Mouse (Mus musculus) MEL (cell line): Measurements from ENCODE around the gene Tnfrsf1a. TPM values are rescaled to one million over a fixed set of nuclear protein-coding genes. Genes with fewer than 3 reads are reported as not detected.
A peak's percentile ranks its signal among the peaks of the same experiment; 100 is the strongest.

Experiments
- DNase-seq: peaks from one replicate; pipeline ENCODE4 v3.0.0; 2011; ENCODE audit warnings: low read depth, low spot score
- H3K27ac ChIP-seq: 2 replicates; pipeline ENCODE4 v1.5.1; 2012; ENCODE audit warnings: low read depth, mild to moderate bottlenecking, control low read depth, low read length, moderate library complexity; ENCODE audit not compliant: control insufficient read depth
- H3K27me3 ChIP-seq, 2 experiments: fragments of 150-350 bp in 1 of 2; sonication (generic) in 1 of 2; 2 replicates each; pipeline ENCODE4 v1.6.1; 2012; ENCODE audit warnings: low read length in 2 of 2, mild to moderate bottlenecking in 2 of 2, improper control_type of control experiment in 1 of 2, moderate library complexity in 1 of 2; ENCODE audit not compliant: insufficient read depth in 2 of 2, control insufficient read depth in 1 of 2
- H3K36me3 ChIP-seq, 2 experiments: 2 replicates each; pipeline ENCODE4 v1.6.1; 2012 to 2014; ENCODE audit warnings: low read length in 2 of 2, improper control_type of control experiment in 1 of 2, inconsistent platforms in 1 of 2, mild to moderate bottlenecking in 1 of 2; ENCODE audit not compliant: insufficient read depth in 2 of 2, control insufficient read depth in 1 of 2
- H3K4me1 ChIP-seq, 2 experiments: fragments of 150-350 bp in 1 of 2; sonication (generic) in 1 of 2; 2 replicates each; pipeline ENCODE4 v1.6.1; 2012; ENCODE audit warnings: low read length in 2 of 2, improper control_type of control experiment in 1 of 2, mild to moderate bottlenecking in 1 of 2; ENCODE audit not compliant: insufficient read depth in 2 of 2, control insufficient read depth in 1 of 2
- H3K4me3 ChIP-seq, 2 experiments: fragments of 150-350 bp in 1 of 2; sonication (generic) in 1 of 2; 2 replicates each; pipeline ENCODE4 v1.5.1; 2012; ENCODE audit warnings: low read depth in 2 of 2, low read length in 2 of 2, mild to moderate bottlenecking in 2 of 2, moderate library complexity in 2 of 2, control low read depth in 1 of 2, improper control_type of control experiment in 1 of 2; ENCODE audit not compliant: control insufficient read depth in 1 of 2, insufficient read depth in 1 of 2
- H3K79me2 ChIP-seq: 2 replicates; pipeline ENCODE4 v1.6.1; 2012; ENCODE audit warnings: mild to moderate bottlenecking, low read length, moderate library complexity; ENCODE audit not compliant: control insufficient read depth, poor library complexity, insufficient read depth
- H3K9ac ChIP-seq: 2 replicates; pipeline ENCODE4 v1.6.1; 2012; ENCODE audit warnings: low read depth, mild to moderate bottlenecking, control low read depth, low read length, moderate library complexity; ENCODE audit not compliant: control insufficient read depth, poor library complexity, severe bottlenecking
- H3K9me3 ChIP-seq: fragments of 150-350 bp; sonication (generic); replicated peaks from 2 replicates; pipeline ENCODE4 v1.6.1; 2012; ENCODE audit warnings: mild to moderate bottlenecking, low read length, improper control_type of control experiment, moderate library complexity; ENCODE audit not compliant: insufficient read depth
- CHD2 ChIP-seq: IDR thresholded peaks from 2 replicates; pipeline ENCODE4 v1.6.1; 2011; ENCODE audit warnings: low read length, improper control_type of control experiment
- CTCF ChIP-seq, 3 experiments: IDR thresholded peaks in 2 of 3; conservative IDR thresholded peaks in 1 of 3; 2 replicates each; pipeline ENCODE4 v1.5.1; 2011 to 2012; ENCODE audit warnings: low read length in 3 of 3, low read depth in 2 of 3, mild to moderate bottlenecking in 2 of 3, improper control_type of control experiment in 1 of 3, inconsistent platforms in 1 of 3, mixed read lengths in 1 of 3, moderate library complexity in 1 of 3; ENCODE audit not compliant: control insufficient read depth in 1 of 3, insufficient read depth in 1 of 3, poor library complexity in 1 of 3, severe bottlenecking in 1 of 3
- ETS1 ChIP-seq: IDR thresholded peaks from 2 replicates; pipeline ENCODE4 v1.6.1; 2012; ENCODE audit warnings: low read depth, mild to moderate bottlenecking, inconsistent platforms, low read length, improper control_type of control experiment, moderate library complexity
- GATA1 ChIP-seq: IDR thresholded peaks from 2 replicates; pipeline ENCODE4 v1.6.1; 2011; ENCODE audit warnings: low read depth, low read length, improper control_type of control experiment
- KAT2A ChIP-seq: conservative IDR thresholded peaks from 2 replicates; pipeline ENCODE4 v1.6.1; 2012; ENCODE audit warnings: low read depth, low read length, improper control_type of control experiment, inconsistent platforms
- MAFK ChIP-seq: IDR thresholded peaks from 2 replicates; pipeline ENCODE4 v1.6.1; 2011; ENCODE audit warnings: low read depth, mild to moderate bottlenecking, low read length, improper control_type of control experiment, borderline replicate concordance
- MAX ChIP-seq: IDR thresholded peaks from 2 replicates; pipeline ENCODE4 v1.6.1; 2011; ENCODE audit warnings: low read length, improper control_type of control experiment
- MEF2A ChIP-seq: IDR thresholded peaks from 2 replicates; pipeline ENCODE4 v1.6.1; 2014; ENCODE audit warnings: low read depth, mild to moderate bottlenecking, inconsistent platforms, low read length, improper control_type of control experiment; ENCODE audit not compliant: poor library complexity, insufficient replicate concordance, severe bottlenecking; ENCODE audit errors: extremely low read depth
- NELFE ChIP-seq: IDR thresholded peaks from 2 replicates; pipeline ENCODE4 v1.6.1; 2011; ENCODE audit warnings: low read depth, low read length, improper control_type of control experiment
- NRF1 ChIP-seq: IDR thresholded peaks from 2 replicates; pipeline ENCODE4 v1.6.1; 2014; ENCODE audit warnings: low read depth, mild to moderate bottlenecking, inconsistent platforms, low read length, improper control_type of control experiment, moderate library complexity; ENCODE audit not compliant: poor library complexity, insufficient read depth, severe bottlenecking
- POLR2A ChIP-seq, 2 experiments: IDR thresholded peaks; 2 replicates each; pipeline ENCODE4 v1.6.1; 2011 to 2012; ENCODE audit warnings: low read length in 2 of 2, mild to moderate bottlenecking in 2 of 2, control low read depth in 1 of 2, improper control_type of control experiment in 1 of 2, low read depth in 1 of 2, moderate library complexity in 1 of 2; ENCODE audit not compliant: control insufficient read depth in 1 of 2, insufficient read depth in 1 of 2, poor library complexity in 1 of 2
- POLR2AphosphoS2 ChIP-seq: IDR thresholded peaks from 2 replicates; pipeline ENCODE4 v1.6.1; 2011; ENCODE audit warnings: low read length, improper control_type of control experiment
- POLR2AphosphoS5 ChIP-seq: IDR thresholded peaks from 2 replicates; pipeline ENCODE4 v1.6.1; 2012; ENCODE audit warnings: low read depth, borderline replicate concordance, mild to moderate bottlenecking, inconsistent platforms, low read length, moderate library complexity, mixed read lengths
- TAL1 ChIP-seq: IDR thresholded peaks from 2 replicates; pipeline ENCODE4 v1.6.1; 2012; ENCODE audit warnings: mild to moderate bottlenecking, inconsistent platforms, low read length, moderate library complexity, mixed read lengths
- USF1 ChIP-seq: IDR thresholded peaks from 2 replicates; pipeline ENCODE4 v1.6.1; 2014; ENCODE audit warnings: low read depth, mild to moderate bottlenecking, inconsistent platforms, low read length, improper control_type of control experiment, moderate library complexity
- ZMIZ1 ChIP-seq: IDR thresholded peaks from 2 replicates; pipeline ENCODE4 v1.6.1; 2012; ENCODE audit warnings: low read depth, mild to moderate bottlenecking, inconsistent platforms, low read length, improper control_type of control experiment, moderate library complexity
- polyA plus RNA-seq, 2 experiments: library from polyadenylated mRNA; stranded (reverse) in 1 of 2; unstranded in 1 of 2; fragments of >175 nt in 1 of 2; fragments of >200 nt in 1 of 2; gene quantifications; 2 replicates each; pipeline versions ENCODE4 v1.2.1 to v1.2.4; 2012; ENCODE audit warnings: low replicate concordance in 2 of 2, low read depth in 1 of 2; ENCODE audit not compliant: insufficient read length in 2 of 2, insufficient read depth in 1 of 2, missing spikeins in 1 of 2
- total RNA-seq: library from RNA; depleted of rRNA; stranded (reverse); fragments of 300-350 nt; gene quantifications from 2 replicates; pipeline ENCODE4 v1.2.3, GENCODE M21; 2012

Gene Tnfrsf1a
- total and polyA plus RNA-seq, 3 experiments: 22.0 to 43.4 TPM; not detected in 1

DNA sequence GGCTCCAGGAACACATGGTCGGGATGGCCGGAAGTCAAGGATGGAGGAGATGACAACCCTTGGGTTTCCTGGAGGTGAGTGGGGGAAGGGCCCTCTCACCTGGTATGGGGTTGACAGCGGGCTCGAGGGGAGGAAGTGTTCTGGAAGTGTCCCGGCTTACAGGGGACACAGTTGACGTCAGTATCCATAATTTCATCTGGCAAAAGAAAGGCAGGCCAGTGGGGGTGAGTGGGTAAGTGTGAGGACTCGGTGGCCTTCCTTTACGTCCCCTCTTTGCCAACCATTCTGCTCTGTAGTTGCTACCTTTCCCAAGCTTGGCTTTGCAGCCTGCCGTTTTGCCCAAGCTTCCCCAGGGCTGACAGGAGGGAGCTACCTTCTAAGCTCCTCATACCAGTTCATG is 37.0 kb upstream of the Tnfrsf1a start:
- Histone ChIP-seq H3K36me3 (peaks cover 0 to 6% of the 10 kb centered on the region in 2 experiments; a peak in 1 of 4 replicates), H3K9me3 (no peaks in the 10 kb centered on the region), H3K9ac (no peak overlapping the region), H3K4me1 (peaks cover 2 to 12% of the 10 kb centered on the region in 2 experiments; a peak in 3 of 4 replicates), H3K4me3 (no peak overlapping the region), H3K27me3 (no peaks in the 10 kb centered on the region), H3K79me2 (peaks cover 12% of the 10 kb centered on the region), H3K27ac (no peak overlapping the region)
- TF ChIP-seq CHD2 (no peak), POLR2AphosphoS2 (no peak), CTCF (IDR thresholded peaks at IDR 0.05 in 2 of 3, conservative IDR thresholded peaks at IDR 0.05 in 1 of 3; ENCODE audit: control insufficient read depth in 1 of 3, insufficient read depth in 1 of 3, low read depth in 2 of 3, low read length in 3 of 3, poor library complexity in 1 of 3, severe bottlenecking in 1 of 3) (no peak), MAFK (no peak), POLR2A (IDR thresholded peaks at IDR 0.05; ENCODE audit: control insufficient read depth in 1 of 2, insufficient read depth in 1 of 2, low read depth in 1 of 2, low read length in 2 of 2, poor library complexity in 1 of 2) (no peak), ETS1 (no peak), POLR2AphosphoS5 (no peak), USF1 (no peak), KAT2A (no peak), TAL1 (no peak), MAX (no peak), ZMIZ1 (no peak)
- DNase-seq: no peak

DNA sequence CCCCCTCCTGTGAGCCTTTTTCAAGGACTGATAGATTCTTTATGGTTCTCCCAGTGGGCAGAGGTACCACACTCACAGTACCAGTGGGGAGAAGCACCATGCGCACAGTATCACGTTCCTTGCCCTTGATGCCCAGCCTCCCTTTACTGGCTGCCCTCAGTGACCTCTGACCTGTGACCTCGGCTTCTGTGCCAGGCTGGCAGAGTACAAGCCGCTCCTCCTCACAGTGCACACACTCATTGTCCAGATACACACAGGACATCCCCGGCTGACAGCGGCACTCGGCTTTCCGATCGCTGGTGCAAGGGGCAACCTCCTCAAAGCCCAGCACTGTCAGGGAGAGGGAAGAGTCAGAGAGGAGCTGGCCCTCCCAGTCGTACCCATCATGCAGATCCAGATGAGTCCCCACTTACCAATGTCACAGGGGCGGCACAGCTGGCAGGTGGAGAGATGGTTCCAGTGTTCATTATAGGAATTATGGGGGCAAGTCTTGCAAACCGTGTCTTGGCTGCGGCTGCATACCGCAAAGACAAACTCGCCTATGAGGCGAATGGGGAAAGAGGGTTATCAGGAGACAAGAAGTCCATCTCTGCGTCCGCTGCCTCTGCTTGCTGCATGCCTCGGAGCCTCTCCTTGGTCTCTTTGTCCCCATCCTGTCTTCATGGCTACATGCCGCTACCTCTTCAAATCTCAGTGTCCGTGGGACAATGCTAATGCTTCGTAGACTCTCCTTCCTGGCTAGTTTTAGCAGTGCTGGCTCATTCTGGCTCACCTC is 36.4 kb upstream of the Tnfrsf1a start:
- peak overlapping the region; percentile 91 for H3K9ac ChIP-seq
- H3K36me3 ChIP-seq: peaks cover 0 to 6% of the 10 kb centered on the region in 2 experiments; a peak in 1 of 4 replicates
- no peak overlapping the region for H3K27ac ChIP-seq
- peaks cover 2 to 12% of the 10 kb centered on the region in 2 experiments; a peak in 3 of 4 replicates for H3K4me1 ChIP-seq
- peaks cover 12% of the 10 kb centered on the region for H3K79me2 ChIP-seq
- H3K27me3 ChIP-seq: no peaks in the 10 kb centered on the region
- peak overlapping the region; percentile 74 to 96 for H3K4me3 ChIP-seq
- TF ChIP-seq NRF1 (no peak), POLR2AphosphoS2 (no peak), GATA1 (no peak), CHD2 (no peak), NELFE (no peak), MEF2A (no peak)
- no peaks in the 10 kb centered on the region for H3K9me3 ChIP-seq
- peak; percentile 34 for DNase-seq
